Mouse (Mus musculus) liver, embryonic 16.5 days (tissue): ENCODE data around the gene Prx. TPM values are rescaled to one million over a fixed set of nuclear protein-coding genes. Genes with fewer than 3 reads are reported as not detected.

Experiments used
- ATAC-seq: fragments of 200-750 bp; cut with Nextera tagmentation; 2 replicates; pipeline ENCODE4 v1.8.0; 2017; ENCODE audit warnings: low read depth, mild to moderate bottlenecking, moderate number of reproducible peaks, moderate library complexity
- H3K27ac ChIP-seq: fragments of 300-500 bp; sonication (generic); 2 replicates; pipeline ENCODE4 v1.5.1; 2014; ENCODE audit warnings: mild to moderate bottlenecking, low read length
- H3K27me3 ChIP-seq: fragments of 300-500 bp; sonication (generic); 2 replicates; pipeline ENCODE4 v1.6.1; 2014; ENCODE audit warnings: low read depth, low read length, mixed read lengths; ENCODE audit not compliant: control insufficient read depth, insufficient read depth
- H3K36me3 ChIP-seq: fragments of 300-500 bp; sonication (generic); 2 replicates; pipeline ENCODE4 v1.6.1; 2014; ENCODE audit warnings: mild to moderate bottlenecking; ENCODE audit not compliant: control insufficient read depth, insufficient read depth
- H3K4me1 ChIP-seq: fragments of 300-500 bp; sonication (generic); 2 replicates; pipeline ENCODE4 v1.6.1; 2014; ENCODE audit warnings: low read depth, low read length, mixed read lengths; ENCODE audit not compliant: control insufficient read depth
- H3K4me2 ChIP-seq: fragments of 300-500 bp; sonication (generic); 2 replicates; pipeline ENCODE4 v1.6.1; 2014; ENCODE audit warnings: low read depth, low read length, mixed read lengths
- H3K4me3 ChIP-seq: fragments of 300-500 bp; sonication (generic); 2 replicates; pipeline ENCODE4 v1.5.1; 2014; ENCODE audit warnings: low read depth, mild to moderate bottlenecking, low read length
- H3K9ac ChIP-seq: fragments of 300-500 bp; sonication (generic); 2 replicates; pipeline ENCODE4 v1.6.1; 2014; ENCODE audit warnings: low read depth, low read length
- H3K9me3 ChIP-seq: fragments of 300-500 bp; sonication (generic); replicated peaks from 2 replicates; pipeline ENCODE4 v1.6.1; 2016; ENCODE audit warnings: low read length; ENCODE audit not compliant: control insufficient read depth
- WGBS: fragments of 180-500 bp; shearing (Covaris S2); extraction: QIAGEN DNeasy Blood & Tissue Kit; methylation state at CpG from one replicate; pipeline ENCODE4 v1.1.7; 2014; ENCODE audit not compliant: insufficient replicate concordance; 5-methylcytosine and 5-hydroxymethylcytosine counted together
- polyA plus RNA-seq: library from polyadenylated mRNA; unstranded; fragments of >200 nt; fragmentation: Nextera tagmentation; extraction: Ambion mirVana; gene quantifications from 2 replicates; pipeline ENCODE4 v1.2.1, GENCODE M21; 2015

The Prx gene
- polyA plus RNA-seq, 1 experiment from 2014 or later = 0.74 TPM

GRCm38 (mm10) chr7:27471390-27472120 is 27.6 kb upstream of the Prx start:
- Histone ChIP-seq H3K9ac (no peak overlapping the region), H3K4me1 (peaks cover 18% of the 10 kb centered on the region), H3K4me3 (no peak overlapping the region), H3K27ac (peak overlapping the region; percentile 89; the same call in 1 of the 2 replicates), H3K27me3 (no peaks in the 10 kb centered on the region), H3K4me2 (no peak overlapping the region), H3K36me3 (peaks cover 17% of the 10 kb centered on the region), H3K9me3 (no peaks in the 10 kb centered on the region)
- ATAC-seq = no peak
- 84% methylated on average over 11 of the region's 11 CpGs for WGBS

GRCm38 (mm10) chr7:27472596-27472995 is 26.5 kb upstream of the Prx start:
- ATAC-seq = no peak
- WGBS = 4% methylated on average over 7 of the region's 7 CpGs

GRCm38 (mm10) chr7:27473156-27473834 is 25.8 kb upstream of the Prx start, which contains the start of gene Sertad3:
Gene Sertad3, plus strand, starts transcription at chr7:27473768.
- peaks cover 24% of the 10 kb centered on the region for H3K36me3 ChIP-seq
- WGBS = under 1% methylated on average over 36 of the region's 36 CpGs
- H3K4me3 ChIP-seq = peak within 1 kb of the TSS; percentile 98
- H3K27me3 ChIP-seq = no peaks in the 10 kb centered on the region
- no peaks in the 10 kb centered on the region for H3K9me3 ChIP-seq
- peak within 1 kb of the TSS; percentile 98 for H3K9ac ChIP-seq
- peak within 1 kb of the TSS; percentile 78 for H3K4me2 ChIP-seq
- H3K27ac ChIP-seq = peak within 1 kb of the TSS; percentile 99
- peaks cover 31% of the 10 kb centered on the region for H3K4me1 ChIP-seq
- ATAC-seq = peak; percentile 85

More at GRCm38 (mm10) chr7:27472596-27472995, 26.5 kb upstream of the Prx start:
- Histone ChIP-seq H3K4me3 (peak overlapping the region; percentile 98), H3K4me1 (peaks cover 24% of the 10 kb centered on the region), H3K4me2 (peak overlapping the region; percentile 75), H3K27ac (peak overlapping the region; percentile 89), H3K27me3 (no peaks in the 10 kb centered on the region), H3K9ac (peak overlapping the region; percentile 66), H3K36me3 (peaks cover 21% of the 10 kb centered on the region), H3K9me3 (no peaks in the 10 kb centered on the region)

GRCm38 (mm10) chr7:27473835-27474489 is 25.2 kb upstream of the Prx start:
- H3K27ac ChIP-seq = peak overlapping the region; percentile 99
- peaks cover 38% of the 10 kb centered on the region for H3K4me1 ChIP-seq
- no peaks in the 10 kb centered on the region for H3K9me3 ChIP-seq
- WGBS = under 1% methylated on average over 34 of the region's 34 CpGs
- peaks cover 24% of the 10 kb centered on the region for H3K36me3 ChIP-seq
- ATAC-seq = no peak
- peak overlapping the region; percentile 78 for H3K4me2 ChIP-seq
- peak overlapping the region; percentile 98 for H3K4me3 ChIP-seq
- H3K9ac ChIP-seq = peak overlapping the region; percentile 98
- H3K27me3 ChIP-seq = no peaks in the 10 kb centered on the region

GRCm38 (mm10) chr7:27474490-27474954 is 24.6 kb upstream of the Prx start:
- 0% methylated on average over 23 of the region's 23 CpGs for WGBS

GRCm38 (mm10) chr7:27475596-27475995 is 23.5 kb upstream of the Prx start:
- peaks cover 49% of the 10 kb centered on the region for H3K4me1 ChIP-seq
- peak overlapping the region; percentile 73 for H3K9ac ChIP-seq
- no peak for ATAC-seq
- H3K4me3 ChIP-seq = peak overlapping the region; percentile 98
- H3K4me2 ChIP-seq = peak overlapping the region; percentile 78
- WGBS = 84% methylated on average over 2 of the region's 2 CpGs
- H3K36me3 ChIP-seq = peaks cover 24% of the 10 kb centered on the region
- H3K27ac ChIP-seq = peak overlapping the region; percentile 99
- H3K9me3 ChIP-seq = no peaks in the 10 kb centered on the region
- no peaks in the 10 kb centered on the region for H3K27me3 ChIP-seq

More at GRCm38 (mm10) chr7:27474490-27474954, 24.6 kb upstream of the Prx start:
- Histone ChIP-seq H3K4me3 (peak overlapping the region; percentile 98), H3K27me3 (no peaks in the 10 kb centered on the region), H3K4me1 (peaks cover 43% of the 10 kb centered on the region), H3K9me3 (no peaks in the 10 kb centered on the region), H3K27ac (peak overlapping the region; percentile 99), H3K36me3 (peaks cover 24% of the 10 kb centered on the region), H3K4me2 (peak overlapping the region; percentile 78), H3K9ac (peak overlapping the region; percentile 98)
- peak; percentile 86 for ATAC-seq

GRCm38 (mm10) chr7:27476098-27476635 is 23.0 kb upstream of the Prx start:
- ATAC-seq = no peak
- WGBS = 88% methylated on average over 14 of the region's 14 CpGs
- Histone ChIP-seq H3K36me3 (peaks cover 24% of the 10 kb centered on the region), H3K27me3 (no peaks in the 10 kb centered on the region), H3K9me3 (no peaks in the 10 kb centered on the region), H3K4me3 (no peak overlapping the region; the same call in 1 of the 2 replicates), H3K27ac (peak overlapping the region; percentile 99), H3K9ac (no peak overlapping the region), H3K4me2 (peak overlapping the region; percentile 78), H3K4me1 (peaks cover 55% of the 10 kb centered on the region)

- H3K9ac ChIP-seq = 0 out of 2 replicates have a peak overlapping the region, but pooled peaks have one; percentile 14
- H3K27ac ChIP-seq = peak overlapping the region; percentile 92
- H3K4me2 ChIP-seq = no peak overlapping the region; the same call in 1 of the 2 replicates
- peaks cover 72% of the 10 kb centered on the region for H3K4me1 ChIP-seq
- H3K9me3 ChIP-seq = no peaks in the 10 kb centered on the region
- ATAC-seq = no peak
- peaks cover 24% of the 10 kb centered on the region for H3K36me3 ChIP-seq
- H3K4me3 ChIP-seq = no peak overlapping the region
- no peaks in the 10 kb centered on the region for H3K27me3 ChIP-seq
- WGBS = 47% methylated on average over 7 of the region's 7 CpGs
These were observed 20.6 kb upstream of the Prx start for GRCm38 (mm10) chr7:27478561-27478960.
